Mouse (Mus musculus) thymus, adult 18-20 months (tissue): ENCODE data around the gene Map1s.

ENCODE experiments used
- DNase-seq, 2 experiments: peaks; one replicate each; pipeline ENCODE4 v3.0.0; 2022; ENCODE audit warnings: mixed read lengths in 2 of 2

Gene Map1s

GRCm38 (mm10) chr8:70899226-70899625 lies 6.5 kb upstream of the Map1s start:
- no peak for DNase-seq

GRCm38 (mm10) chr8:70900872-70901387 lies 4.8 kb upstream of the Map1s start:
- DNase-seq: no peak

- no peak for DNase-seq
Measured at GRCm38 (mm10) chr8:70902211-70902610, 3.5 kb upstream of the Map1s start.

GRCm38 (mm10) chr8:70903112-70903511 lies 2.6 kb upstream of the Map1s start:
- no peak for DNase-seq

- DNase-seq: no peak
Measured at GRCm38 (mm10) chr8:70903582-70903981, 2.1 kb upstream of the Map1s start.

DNA sequence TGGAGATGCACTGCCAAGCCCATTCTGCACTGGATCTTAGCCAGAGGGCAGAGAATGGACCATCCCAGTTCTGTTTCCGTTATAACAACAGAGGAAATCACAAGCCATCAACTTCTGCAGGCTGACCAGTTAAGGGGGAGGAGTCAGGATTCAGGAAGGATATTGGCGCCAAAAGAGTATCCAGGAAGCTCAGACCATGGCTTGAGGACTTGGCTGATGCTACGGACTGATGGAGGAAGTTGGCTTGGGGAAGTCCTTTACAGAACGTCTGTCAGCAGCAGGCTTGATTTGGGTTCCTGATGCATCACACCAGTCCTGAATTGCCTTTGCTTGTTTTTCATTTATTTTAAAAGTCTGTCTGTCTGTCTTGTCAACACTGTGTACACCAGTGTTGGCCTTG lies 1.2 kb upstream of the Map1s start:
- no peak for DNase-seq

DNA sequence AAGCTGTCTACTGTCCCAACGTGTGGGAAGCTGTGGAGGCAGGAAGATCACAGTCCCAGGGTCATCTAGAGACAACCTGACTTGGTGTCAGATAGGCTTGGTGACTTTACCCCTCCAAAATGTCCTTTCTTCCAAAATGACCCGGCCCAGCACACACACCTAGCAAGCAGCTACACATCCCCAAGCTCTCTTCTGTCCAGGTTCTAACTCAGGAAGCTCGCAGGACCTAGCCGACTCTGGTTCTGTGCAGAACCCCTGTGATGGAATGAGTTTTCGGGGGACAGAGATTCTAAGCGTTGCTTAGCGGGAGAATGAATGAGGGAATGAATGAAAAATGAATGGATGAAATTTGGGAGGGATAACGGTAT lies 285 bp upstream of the Map1s start:
- no peak for DNase-seq

DNA sequence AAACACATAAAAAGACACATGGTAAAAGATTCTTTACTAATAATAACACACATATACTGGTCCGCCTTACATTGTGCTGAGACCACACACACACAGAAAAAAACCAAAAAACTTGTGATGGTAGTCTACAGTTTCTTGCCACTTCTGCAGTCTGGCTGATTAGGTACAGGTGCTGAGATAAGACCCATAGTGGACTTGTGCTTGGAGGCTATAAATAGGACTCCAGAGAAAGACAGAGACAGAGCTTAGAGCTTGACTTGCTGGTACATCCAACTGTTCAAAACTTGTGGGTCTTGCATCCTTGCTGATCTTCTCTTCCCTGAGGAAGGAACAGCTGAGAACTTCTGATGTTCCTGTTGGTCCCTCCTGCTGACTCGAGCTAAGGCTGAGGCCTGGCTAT lies 1.8 kb downstream of the Map1s start:
- DNase-seq: no peak

- no peak for DNase-seq
Measured at GRCm38 (mm10) chr8:70911596-70911995, 5.9 kb downstream of the Map1s start.

DNA sequence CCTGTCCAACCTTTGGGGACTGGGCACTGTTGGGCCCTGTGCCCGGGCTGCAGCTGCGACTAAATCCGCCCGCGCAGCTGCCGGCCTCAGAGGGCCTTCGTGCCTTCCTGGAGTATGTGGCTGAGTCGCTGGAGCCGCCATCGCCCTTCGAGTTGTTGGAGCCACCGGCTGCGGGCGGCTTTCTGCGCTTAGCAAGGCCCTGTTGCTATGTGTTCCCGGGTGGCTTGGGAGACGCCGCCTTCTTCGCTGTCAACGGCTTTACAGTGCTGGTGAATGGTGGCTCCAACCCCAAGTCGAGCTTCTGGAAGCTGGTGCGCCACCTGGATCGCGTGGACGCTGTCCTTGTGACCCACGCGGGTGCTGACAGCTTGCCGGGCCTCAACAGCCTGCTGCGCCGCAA lies 7.2 kb downstream of the Map1s start:
- no peak for DNase-seq

DNA sequence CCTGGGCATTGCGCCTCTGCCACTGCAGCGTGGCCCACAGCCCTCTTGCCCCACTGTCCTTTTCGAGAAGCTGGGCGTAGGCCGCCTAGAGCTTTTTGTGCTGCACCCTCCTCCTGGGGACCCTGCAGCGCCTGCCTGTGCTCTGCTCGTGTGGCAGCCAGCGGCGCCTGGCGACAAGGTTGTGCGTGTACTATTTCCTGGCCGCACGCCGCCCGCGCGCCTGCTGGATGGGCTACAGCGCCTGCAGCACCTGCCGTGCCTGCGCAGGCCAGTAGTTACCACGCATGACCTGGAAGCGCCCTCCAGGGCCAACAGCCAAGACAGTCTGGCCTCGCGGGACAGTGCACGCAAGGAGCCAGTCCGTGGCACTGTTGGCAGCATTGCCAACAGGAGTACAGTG lies 7.8 kb downstream of the Map1s start:
- no peak for DNase-seq

DNA sequence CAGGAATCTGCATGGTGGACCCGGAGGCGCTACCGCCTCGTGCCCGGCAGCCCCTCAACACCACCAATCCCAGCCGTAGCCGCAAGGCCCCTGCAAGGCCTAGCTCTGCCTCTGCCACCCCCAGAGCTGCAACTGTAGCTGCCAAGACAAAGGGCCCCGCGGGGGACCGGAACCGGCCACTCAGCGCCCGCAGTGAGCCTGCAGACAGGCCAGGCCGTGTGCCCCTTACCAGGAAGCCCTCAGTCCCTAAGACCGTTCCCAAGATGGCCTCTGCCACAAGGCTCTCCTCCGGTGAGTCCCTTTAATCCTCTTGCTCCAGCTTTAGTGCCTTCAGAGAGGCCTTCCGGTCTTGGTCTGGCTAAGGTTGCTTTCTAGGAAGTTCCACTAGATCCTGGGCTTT lies 9.0 kb downstream of the Map1s start:
- DNase-seq: no peak

DNA sequence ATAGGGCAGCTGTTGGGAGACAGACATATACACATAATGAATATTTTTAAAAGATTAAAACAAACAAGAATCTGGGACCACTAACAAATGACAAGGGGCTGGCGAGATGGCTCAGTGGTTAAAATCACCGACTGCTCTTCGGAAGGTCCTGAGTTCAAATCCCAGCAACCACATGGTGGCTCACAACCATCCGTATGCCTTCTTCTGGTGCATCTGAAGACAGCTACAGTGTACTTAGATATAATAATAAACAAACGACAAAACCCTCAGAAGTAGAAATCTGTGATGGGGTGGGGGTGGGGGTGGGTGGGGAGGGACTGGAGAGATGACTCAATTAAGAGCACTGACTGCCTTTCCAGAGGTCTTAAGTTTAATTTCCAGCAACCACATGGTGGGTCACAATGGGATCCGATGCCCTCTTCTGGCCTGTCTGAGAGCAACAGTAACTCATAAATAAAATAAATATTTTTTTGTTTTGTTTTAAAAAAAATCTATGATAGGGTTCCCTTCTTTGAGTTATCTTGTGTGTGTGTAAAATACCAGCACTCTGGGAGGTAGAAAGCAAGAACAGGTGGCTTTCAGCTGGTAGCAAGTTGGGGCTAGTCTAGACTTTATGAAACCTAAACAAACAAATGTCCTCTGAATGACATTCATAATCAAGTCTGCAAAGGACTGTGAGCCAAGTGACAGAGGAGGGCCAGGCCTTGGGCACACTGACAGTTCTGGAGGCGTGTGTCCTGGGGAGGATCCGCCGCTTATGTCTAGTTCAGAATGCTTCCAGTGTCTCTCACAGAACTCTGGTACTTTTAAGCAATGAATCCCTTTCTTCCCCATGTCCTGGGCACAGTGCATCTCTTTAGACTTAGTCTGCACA lies 14.6 kb downstream of the Map1s start:
- no peak for DNase-seq

- no peak for DNase-seq
Measured at GRCm38 (mm10) chr8:70924151-70924550, 18.4 kb downstream of the Map1s start.

- no peak for DNase-seq
Measured at GRCm38 (mm10) chr8:70925754-70926153, 20.0 kb downstream of the Map1s start.

- no peak for DNase-seq
Measured at GRCm38 (mm10) chr8:70926396-70926795, 20.7 kb downstream of the Map1s start.

GRCm38 (mm10) chr8:70928096-70928495 lies 22.4 kb downstream of the Map1s start:
- no peak for DNase-seq

- no peak for DNase-seq
Measured at GRCm38 (mm10) chr8:70928778-70929322, 23.1 kb downstream of the Map1s start.

- no peak for DNase-seq
Measured at GRCm38 (mm10) chr8:70931731-70932130, 26.0 kb downstream of the Map1s start.

DNA sequence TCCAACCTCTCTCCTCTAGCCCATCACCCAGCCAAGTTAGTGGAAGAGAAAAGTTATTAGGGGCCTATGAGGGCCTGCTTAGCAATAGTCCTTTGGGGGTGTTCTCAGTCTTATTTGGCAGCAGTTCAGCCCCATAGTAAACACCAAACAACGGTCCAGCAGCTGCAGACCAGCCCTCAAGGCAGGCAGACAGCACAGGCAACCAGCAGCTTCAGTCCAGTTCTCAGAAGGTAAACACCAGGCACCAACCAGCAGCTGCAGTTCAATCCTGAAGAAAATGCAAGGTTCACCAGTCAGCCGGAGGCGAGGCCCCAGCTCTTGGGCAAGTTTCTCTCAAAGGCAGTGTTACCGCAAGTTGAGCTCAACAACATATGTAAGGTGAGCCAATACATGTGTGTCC lies 27.3 kb downstream of the Map1s start:
- DNase-seq: no peak

- no peak for DNase-seq
Measured at GRCm38 (mm10) chr8:70934786-70935185, 29.1 kb downstream of the Map1s start.

DNA sequence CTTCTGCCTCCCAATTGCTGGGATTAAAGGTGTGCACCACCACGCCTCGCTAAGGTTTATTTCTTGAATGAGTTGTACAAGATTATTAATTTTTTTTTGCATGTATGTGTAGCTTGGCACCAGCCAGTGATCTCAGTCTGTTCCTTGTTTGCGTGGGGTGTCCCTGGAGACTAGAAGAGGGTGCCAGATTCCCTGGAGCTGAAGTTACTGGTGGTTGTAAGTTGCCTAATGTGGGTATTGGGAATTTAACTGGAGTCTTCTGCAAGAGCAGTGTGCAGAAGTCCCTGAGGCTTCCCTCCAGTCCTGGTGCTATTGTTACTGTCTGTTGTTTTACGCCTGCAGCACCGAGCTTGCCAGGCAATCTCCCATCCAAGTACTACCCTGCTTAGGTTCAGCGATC lies 31.5 kb downstream of the Map1s start:
- DNase-seq: no peak

DNA sequence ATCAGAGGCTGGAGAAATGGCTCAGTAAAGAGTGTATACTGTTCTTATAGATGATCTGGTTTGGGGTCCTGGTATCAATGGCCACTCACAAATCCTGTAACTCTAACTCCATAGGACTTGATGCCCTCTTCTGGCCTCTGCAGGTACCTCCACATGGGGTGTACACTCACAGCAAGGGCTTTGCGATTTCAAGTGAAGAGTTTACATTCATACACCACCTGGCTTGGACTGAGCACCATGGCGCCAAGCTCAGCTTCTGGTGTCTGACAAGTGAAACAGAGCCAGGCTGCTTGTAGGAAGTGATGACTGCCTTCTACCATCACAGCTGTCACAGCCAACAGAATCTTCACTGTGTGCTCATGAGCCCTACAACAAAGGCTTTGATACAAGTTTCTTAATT lies 35.7 kb downstream of the Map1s start:
- DNase-seq: no peak

DNA sequence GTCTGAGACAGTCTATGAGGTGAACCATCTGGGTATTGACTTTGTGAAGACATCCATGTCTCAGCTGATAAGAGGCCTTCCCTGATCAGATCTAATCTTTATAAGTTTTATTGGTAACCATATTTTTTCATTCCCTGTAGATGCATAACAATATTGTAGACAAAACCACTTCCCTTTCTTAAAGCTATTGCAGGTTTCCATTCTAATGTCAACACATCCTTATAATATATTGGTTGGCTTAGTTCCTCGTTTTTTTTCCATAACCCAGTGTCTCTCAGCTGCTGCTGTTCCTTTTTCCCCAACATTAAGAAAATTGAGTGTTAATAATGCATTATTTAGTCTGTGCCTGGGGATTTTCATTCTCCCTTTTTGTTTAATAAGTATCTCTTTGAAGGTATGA lies 37.5 kb downstream of the Map1s start:
- no peak for DNase-seq

DNA sequence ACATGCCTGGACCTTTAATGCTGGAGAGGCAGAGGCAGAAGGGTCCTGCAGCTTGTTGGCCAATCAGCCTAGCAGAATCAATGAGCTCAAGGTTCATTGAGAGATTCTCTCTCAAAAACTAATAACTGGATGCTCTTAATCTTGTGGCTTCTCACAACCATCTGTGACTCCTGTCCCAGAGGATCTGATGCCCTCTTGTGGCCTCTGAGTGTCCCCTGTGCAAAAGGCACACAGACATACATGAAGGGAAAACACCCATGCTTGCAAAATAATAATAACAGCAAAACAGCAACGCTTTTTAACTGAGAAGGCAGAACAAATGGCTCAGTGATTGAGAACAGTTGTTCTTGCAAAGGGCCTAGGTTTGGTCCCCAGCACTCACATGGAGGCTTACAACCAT lies 44.1 kb downstream of the Map1s start:
- no peak for DNase-seq
